Mouse (Mus musculus): ENCODE data around the gene Six2. TPM values are rescaled to one million over a fixed set of nuclear protein-coding genes. Genes with fewer than 3 reads are reported as not detected.

The Six2 gene
- 10 to 100 TPM; 10.6 to 29.0 TPM for total RNA-seq (2021)
- long read RNA-seq, experiment 1, transcript Six2-202 (2 exons, 2,119 nt) = major isoform, 18 of 21 reads
- long read RNA-seq, experiment 1, partial matches to known transcripts = 1 of 21 reads
- long read RNA-seq, experiment 1, other reads (novel, unspliced or antisense) = 1 of 21 reads
- long read RNA-seq, experiment 2, transcript Six2-202 (2 exons, 2,119 nt) = major isoform, 20 of 24 reads
- long read RNA-seq, experiment 2, partial matches to known transcripts = 0 of 24 reads
- long read RNA-seq, experiment 2, other reads (novel, unspliced or antisense) = 4 of 24 reads

GRCm38 (mm10) chr17:85688236-85688910 is at the start of gene Six2:
TSS of gene Six2 (minus strand) at chr17:85688274.
- intact Hi-C loops (cut with DNase I) = loop anchor here (10.0 kb wide), 1 partner anchor 346 kb away; no protein-coding TSS in a partner anchor
- H3K27ac ChIP-seq = peak within 1 kb of the TSS; percentile 84

GRCm38 (mm10) chr17:85737090-85737780 is 49.2 kb upstream of the Six2 start:
- DNase-seq = no peak
- Histone ChIP-seq H3K27ac (no peak overlapping the region), H3K4me3 (no peak overlapping the region)
- TF ChIP-seq CTCF (IDR thresholded peaks at IDR 0.05) = no peak
- intact Hi-C loops (cut with DNase I) = no loop called here

More at GRCm38 (mm10) chr17:85688236-85688910, at the start of gene Six2:
- no peak for TF ChIP-seq CTCF (IDR thresholded peaks at IDR 0.05)
- DNase-seq = peak; percentile 92
- peak within 1 kb of the TSS; percentile 83 for H3K4me3 ChIP-seq

- intact Hi-C loops (cut with DNase I) = no loop called here
- no peak for DNase-seq
- no peak for TF ChIP-seq CTCF (IDR thresholded peaks at IDR 0.05)
- H3K27ac ChIP-seq = no peak overlapping the region
- H3K4me3 ChIP-seq = no peak overlapping the region
Measured at GRCm38 (mm10) chr17:85731329-85731728, 43.3 kb upstream of the Six2 start.

GRCm38 (mm10) chr17:85730231-85731015 is 42.3 kb upstream of the Six2 start:
- H3K27ac ChIP-seq = no peak overlapping the region
- no peak overlapping the region for H3K4me3 ChIP-seq
- DNase-seq = no peak
- TF ChIP-seq CTCF (IDR thresholded peaks at IDR 0.05) = no peak
- intact Hi-C loops (cut with DNase I) = no loop called here

GRCm38 (mm10) chr17:85728071-85728718 is 40.1 kb upstream of the Six2 start:
- peak; percentile 63 for DNase-seq
- no peak for TF ChIP-seq CTCF (IDR thresholded peaks at IDR 0.05)
- intact Hi-C loops (cut with DNase I) = no loop called here
- no peak overlapping the region for H3K27ac ChIP-seq
- no peak overlapping the region for H3K4me3 ChIP-seq

GRCm38 (mm10) chr17:85725988-85726387 is 37.9 kb upstream of the Six2 start:
- Histone ChIP-seq H3K4me3 (no peak overlapping the region), H3K27ac (no peak overlapping the region)
- TF ChIP-seq CTCF (IDR thresholded peaks at IDR 0.05) = no peak
- no peak for DNase-seq
- intact Hi-C loops (cut with DNase I) = no loop called here

GRCm38 (mm10) chr17:85723166-85723565 is 35.1 kb upstream of the Six2 start:
- Histone ChIP-seq H3K27ac (no peak overlapping the region), H3K4me3 (no peak overlapping the region)
- TF ChIP-seq CTCF (IDR thresholded peaks at IDR 0.05) = no peak
- DNase-seq = no peak
- intact Hi-C loops (cut with DNase I) = no loop called here

- Histone ChIP-seq H3K27ac (no peak overlapping the region), H3K4me3 (no peak overlapping the region)
- intact Hi-C loops (cut with DNase I) = no loop called here
- peak; percentile 29 for DNase-seq
- TF ChIP-seq CTCF (IDR thresholded peaks at IDR 0.05) = no peak
Measured at GRCm38 (mm10) chr17:85717266-85717665, 29.2 kb upstream of the Six2 start.

GRCm38 (mm10) chr17:85715784-85716183 is 27.7 kb upstream of the Six2 start:
- Histone ChIP-seq H3K4me3 (no peak overlapping the region), H3K27ac (no peak overlapping the region)
- DNase-seq = no peak
- intact Hi-C loops (cut with DNase I) = no loop called here
- TF ChIP-seq CTCF (IDR thresholded peaks at IDR 0.05) = peak; percentile 19; the same call in 1 of the 2 replicates

GRCm38 (mm10) chr17:85714370-85714769 is 26.3 kb upstream of the Six2 start:
- no peak for DNase-seq
- intact Hi-C loops (cut with DNase I) = no loop called here
- no peak overlapping the region for H3K4me3 ChIP-seq
- no peak for TF ChIP-seq CTCF (IDR thresholded peaks at IDR 0.05)
- no peak overlapping the region for H3K27ac ChIP-seq

GRCm38 (mm10) chr17:85712874-85713273 is 24.8 kb upstream of the Six2 start:
- H3K27ac ChIP-seq = no peak overlapping the region
- intact Hi-C loops (cut with DNase I) = no loop called here
- peak; percentile 27; the same call in 1 of the 2 replicates for TF ChIP-seq CTCF (IDR thresholded peaks at IDR 0.05)
- H3K4me3 ChIP-seq = no peak overlapping the region
- no peak for DNase-seq
